Mouse (Mus musculus) myocyte (in vitro differentiated cells): ENCODE results near the gene Tnik. TPM values are rescaled to one million over a fixed set of nuclear protein-coding genes. Genes with fewer than 3 reads are reported as not detected.

Source experiments
- H3K27me3 ChIP-seq: one replicate; pipeline ENCODE4 v1.6.1; 2011; ENCODE audit not compliant: control insufficient read depth, insufficient read depth, insufficient read length
- H3K36me3 ChIP-seq: one replicate; pipeline ENCODE4 v1.6.1; 2011; ENCODE audit not compliant: control insufficient read depth, insufficient read depth
- H3K4me2 ChIP-seq: one replicate; pipeline ENCODE4 v1.6.1; 2011; ENCODE audit warnings: low read depth, control low read depth
- H3K4me3 ChIP-seq: one replicate; pipeline ENCODE4 v1.5.1; 2011; ENCODE audit warnings: mild to moderate bottlenecking, control low read depth, moderate library complexity
- H3K79me2 ChIP-seq: one replicate; pipeline ENCODE4 v1.6.1; 2011; ENCODE audit not compliant: control insufficient read depth, insufficient read depth
- H3ac ChIP-seq: one replicate; pipeline ENCODE4 v1.6.1; 2011; ENCODE audit not compliant: control insufficient read depth, insufficient read length
- CEBPB ChIP-seq: IDR thresholded peaks from 2 replicates; pipeline ENCODE4 v1.6.1; 2011; ENCODE audit warnings: mild to moderate bottlenecking, moderate library complexity; ENCODE audit not compliant: poor library complexity, insufficient read depth, severe bottlenecking
- E2F4 ChIP-seq: IDR thresholded peaks from one replicate; pipeline ENCODE4 v1.6.1; 2011; ENCODE audit warnings: mild to moderate bottlenecking, control low read depth, moderate library complexity; ENCODE audit not compliant: insufficient read depth
- MAX ChIP-seq: IDR thresholded peaks from one replicate; pipeline ENCODE4 v1.6.1; 2011; ENCODE audit warnings: low read depth, mild to moderate bottlenecking, control low read depth
- MYOD1 ChIP-seq, 3 experiments: IDR thresholded peaks; one replicate each; pipeline ENCODE4 v1.6.1; 2011; ENCODE audit warnings: control low read depth in 2 of 3, low read depth in 2 of 3, mild to moderate bottlenecking in 2 of 3, moderate library complexity in 1 of 3; ENCODE audit not compliant: insufficient read length in 2 of 3, control insufficient read depth in 1 of 3
- MYOG ChIP-seq, 3 experiments: IDR thresholded peaks; one replicate each; pipeline ENCODE4 v1.6.1; 2011; ENCODE audit warnings: control low read depth in 2 of 3, low read depth in 2 of 3, mild to moderate bottlenecking in 2 of 3; ENCODE audit not compliant: insufficient read length in 2 of 3, control insufficient read depth in 1 of 3, insufficient read depth in 1 of 3
- POLR2A ChIP-seq: IDR thresholded peaks from one replicate; pipeline ENCODE4 v1.6.1; 2011; ENCODE audit warnings: low read depth, mild to moderate bottlenecking, control low read depth, moderate library complexity; ENCODE audit not compliant: insufficient read length
- POLR2AphosphoS2 ChIP-seq: IDR thresholded peaks from one replicate; pipeline ENCODE4 v1.6.1; 2011; ENCODE audit warnings: low read depth, control low read depth; ENCODE audit not compliant: insufficient read length
- REST ChIP-seq: IDR thresholded peaks from one replicate; pipeline ENCODE4 v1.6.1; 2011; ENCODE audit warnings: mild to moderate bottlenecking, control low read depth, moderate library complexity; ENCODE audit not compliant: insufficient read depth, insufficient read length
- SRF ChIP-seq: IDR thresholded peaks from one replicate; pipeline ENCODE4 v1.6.1; 2011; ENCODE audit warnings: low read depth; ENCODE audit not compliant: control insufficient read depth, insufficient read length
- TCF12 ChIP-seq: IDR thresholded peaks from one replicate; pipeline ENCODE4 v1.6.1; 2011; ENCODE audit warnings: mild to moderate bottlenecking, control low read depth; ENCODE audit not compliant: poor library complexity, insufficient read depth, severe bottlenecking
- TCF3 ChIP-seq: IDR thresholded peaks from one replicate; pipeline ENCODE4 v1.6.1; 2011; ENCODE audit warnings: low read depth, control low read depth; ENCODE audit not compliant: insufficient read length
- USF1 ChIP-seq: IDR thresholded peaks from one replicate; pipeline ENCODE4 v1.6.1; 2011; ENCODE audit warnings: low read depth, mild to moderate bottlenecking, control low read depth, moderate library complexity
- polyA plus RNA-seq: library from polyadenylated mRNA; unstranded; fragments of >200 nt; fragmentation: generic; extraction: Trizol; gene quantifications from one replicate; pipeline ENCODE4 v1.2.1, GENCODE M21; 2012; ENCODE audit warnings: missing spikeins

Gene Tnik
- polyA plus RNA-seq, 1 experiment, result 1.8 TPM

GRCm38 (mm10) chr3:28544345-28544869 is 281.4 kb downstream of the Tnik start:
- no peak overlapping the region for H3K4me3 ChIP-seq
- TF ChIP-seq MYOG (IDR thresholded peaks at IDR 0.05; ENCODE audit: control insufficient read depth in 1 of 3, insufficient read depth in 1 of 3, insufficient read length in 2 of 3, low read depth in 2 of 3), result no peak
- no peak for TF ChIP-seq POLR2AphosphoS2
- H3K4me2 ChIP-seq, result no peak overlapping the region
- H3ac ChIP-seq, result no peak overlapping the region
- no peaks in the 10 kb centered on the region for H3K79me2 ChIP-seq
- H3K36me3 ChIP-seq, result no peaks in the 10 kb centered on the region
- no peaks in the 10 kb centered on the region for H3K27me3 ChIP-seq

GRCm38 (mm10) chr3:28547965-28548730 is 285.1 kb downstream of the Tnik start:
- Histone ChIP-seq H3K79me2 (no peaks in the 10 kb centered on the region), H3K36me3 (no peaks in the 10 kb centered on the region), H3K4me3 (no peak overlapping the region), H3K27me3 (no peaks in the 10 kb centered on the region), H3ac (no peak overlapping the region), H3K4me2 (no peak overlapping the region)
- TF ChIP-seq CEBPB, result no peak
- no peak for TF ChIP-seq TCF12
- no peak for TF ChIP-seq SRF
- TF ChIP-seq MAX, result no peak

- no peaks in the 10 kb centered on the region for H3K36me3 ChIP-seq
- no peaks in the 10 kb centered on the region for H3K79me2 ChIP-seq
- no peak overlapping the region for H3ac ChIP-seq
- H3K4me3 ChIP-seq, result no peak overlapping the region
- H3K27me3 ChIP-seq, result no peaks in the 10 kb centered on the region
- H3K4me2 ChIP-seq, result no peak overlapping the region
- TF ChIP-seq SRF (no peak), TCF12 (no peak), MYOG (IDR thresholded peaks at IDR 0.05; ENCODE audit: control insufficient read depth in 1 of 3, insufficient read depth in 1 of 3, insufficient read length in 2 of 3, low read depth in 2 of 3) (no peak), POLR2AphosphoS2 (no peak), TCF3 (no peak), MYOD1 (IDR thresholded peaks at IDR 0.05; ENCODE audit: control insufficient read depth in 1 of 3, insufficient read length in 2 of 3, low read depth in 2 of 3) (no peak), CEBPB (no peak), USF1 (no peak), MAX (no peak), E2F4 (no peak), REST (no peak), POLR2A (no peak)
These were observed 286.4 kb downstream of the Tnik start for GRCm38 (mm10) chr3:28549391-28549790.

- no peak for TF ChIP-seq E2F4
- TF ChIP-seq TCF12, result no peak
- no peak for TF ChIP-seq USF1
- TF ChIP-seq TCF3, result no peak
- no peak for TF ChIP-seq MAX
- TF ChIP-seq MYOD1 (IDR thresholded peaks at IDR 0.05; ENCODE audit: control insufficient read depth in 1 of 3, insufficient read length in 2 of 3, low read depth in 2 of 3), result no peak
- Histone ChIP-seq H3K4me2 (no peak overlapping the region), H3K4me3 (no peak overlapping the region), H3ac (no peak overlapping the region), H3K27me3 (no peaks in the 10 kb centered on the region), H3K79me2 (no peaks in the 10 kb centered on the region), H3K36me3 (no peaks in the 10 kb centered on the region)
These were observed 287.6 kb downstream of the Tnik start for GRCm38 (mm10) chr3:28550497-28551093.

GRCm38 (mm10) chr3:28551756-28552155 is 288.7 kb downstream of the Tnik start:
- no peak overlapping the region for H3K4me3 ChIP-seq

More at GRCm38 (mm10) chr3:28551756-28552155, 288.7 kb downstream of the Tnik start:
- TF ChIP-seq MYOG (IDR thresholded peaks at IDR 0.05; ENCODE audit: control insufficient read depth in 1 of 3, insufficient read depth in 1 of 3, insufficient read length in 2 of 3, low read depth in 2 of 3) (no peak), TCF12 (no peak), SRF (no peak), MAX (no peak), CEBPB (no peak), POLR2A (no peak), USF1 (no peak), E2F4 (no peak), TCF3 (no peak), REST (no peak)
- Histone ChIP-seq H3K36me3 (no peaks in the 10 kb centered on the region), H3ac (no peak overlapping the region), H3K27me3 (no peaks in the 10 kb centered on the region), H3K4me2 (no peak overlapping the region), H3K79me2 (no peaks in the 10 kb centered on the region)
